Mouse (Mus musculus) embryonic facial prominence, embryonic 11.5 days (tissue): ENCODE measurements around the gene Adamts3. TPM values are rescaled to one million over a fixed set of nuclear protein-coding genes. Genes with fewer than 3 reads are reported as not detected.
A peak's percentile ranks its signal among the peaks of the same experiment; 100 is the strongest.

ENCODE experiments used
- ATAC-seq: fragments of 200-750 bp; cut with Nextera tagmentation; replicated peaks from 2 replicates; pipeline ENCODE4 v1.8.0; 2017; ENCODE audit warnings: low read depth; ENCODE audit not compliant: insufficient number of reproducible peaks, low FRiP score, low TSS enrichment
- DNase-seq: peaks from one replicate; pipeline ENCODE4 v3.0.0-alpha.2; 2015; ENCODE audit warnings: low spot score
- H3K27ac ChIP-seq: fragments of 300-500 bp; sonication (generic); replicated peaks from 2 replicates; pipeline ENCODE4 v1.5.1; 2014; ENCODE audit warnings: mild to moderate bottlenecking, low read depth, low read length, control low read depth
- H3K27me3 ChIP-seq: fragments of 300-500 bp; sonication (generic); 2 replicates; pipeline ENCODE4 v1.6.1; 2014; ENCODE audit warnings: mild to moderate bottlenecking, low read length, moderate library complexity, mixed read lengths; ENCODE audit not compliant: control insufficient read depth, insufficient read depth
- H3K36me3 ChIP-seq: fragments of 300-500 bp; sonication (generic); replicated peaks from 2 replicates; pipeline ENCODE4 v1.6.1; 2014; ENCODE audit warnings: low read depth, mild to moderate bottlenecking, low read length, moderate library complexity, mixed read lengths; ENCODE audit not compliant: control insufficient read depth, insufficient read depth
- H3K4me1 ChIP-seq: fragments of 300-500 bp; sonication (generic); 2 replicates; pipeline ENCODE4 v1.6.1; 2014; ENCODE audit warnings: low read length, mixed read lengths; ENCODE audit not compliant: control insufficient read depth, insufficient read depth
- H3K4me2 ChIP-seq: fragments of 300-500 bp; sonication (generic); 2 replicates; pipeline ENCODE4 v1.6.1; 2014; ENCODE audit warnings: low read depth, mild to moderate bottlenecking, control low read depth, low read length, moderate library complexity
- H3K4me3 ChIP-seq: fragments of 300-500 bp; sonication (generic); 2 replicates; pipeline ENCODE4 v1.5.1; 2014; ENCODE audit warnings: low read depth, low read length, control low read depth
- H3K9ac ChIP-seq: fragments of 300-500 bp; sonication (generic); replicated peaks from 2 replicates; pipeline ENCODE4 v1.6.1; 2014; ENCODE audit warnings: mild to moderate bottlenecking, control low read depth, low read length
- H3K9me3 ChIP-seq: fragments of 300-500 bp; sonication (generic); replicated peaks from 2 replicates; pipeline ENCODE4 v1.6.1; 2016; ENCODE audit warnings: mild to moderate bottlenecking, low read length, inconsistent platforms, mixed read lengths; ENCODE audit not compliant: control insufficient read depth
- WGBS: fragments of 180-500 bp; shearing (Covaris S2); extraction: QIAGEN DNeasy Blood & Tissue Kit; methylation state at CpG from one replicate; pipeline ENCODE4 v1.1.7; 2014; 5-methylcytosine and 5-hydroxymethylcytosine counted together
- polyA plus RNA-seq: library from polyadenylated mRNA; unstranded; fragments of >200 nt; fragmentation: Nextera tagmentation; extraction: Ambion mirVana; gene quantifications from 2 replicates; pipeline ENCODE4 v1.2.1, GENCODE M21; 2014

Adamts3 gene
- polyA plus RNA-seq, 1 experiment from 2014 or later: 5.7 TPM

GRCm38 (mm10) chr5:89895520-89895919, 12.4 kb upstream of the Adamts3 start:
- H3K27me3 ChIP-seq: no peaks in the 10 kb centered on the region
- H3K9ac ChIP-seq: no peak overlapping the region
- no peak overlapping the region for H3K4me3 ChIP-seq
- no peak for DNase-seq
- no peaks in the 10 kb centered on the region for H3K36me3 ChIP-seq
- no peak for ATAC-seq
- no peak overlapping the region for H3K27ac ChIP-seq
- 80% methylated on average over 7 of the region's 7 CpGs for WGBS
- no peaks in the 10 kb centered on the region for H3K9me3 ChIP-seq
- no peak overlapping the region for H3K4me2 ChIP-seq
- H3K4me1 ChIP-seq: no peaks in the 10 kb centered on the region

GRCm38 (mm10) chr5:89884991-89885390, 1.9 kb upstream of the Adamts3 start:
- 73% methylated on average over 4 of the region's 4 CpGs for WGBS
- H3K27me3 ChIP-seq: no peaks in the 10 kb centered on the region
- DNase-seq: no peak
- no peaks in the 10 kb centered on the region for H3K36me3 ChIP-seq
- H3K4me2 ChIP-seq: no peak overlapping the region
- ATAC-seq: no peak
- no peak overlapping the region for H3K9ac ChIP-seq
- H3K9me3 ChIP-seq: no peaks in the 10 kb centered on the region
- H3K27ac ChIP-seq: no peak overlapping the region
- H3K4me3 ChIP-seq: no peak overlapping the region
- H3K4me1 ChIP-seq: no peaks in the 10 kb centered on the region

DNA sequence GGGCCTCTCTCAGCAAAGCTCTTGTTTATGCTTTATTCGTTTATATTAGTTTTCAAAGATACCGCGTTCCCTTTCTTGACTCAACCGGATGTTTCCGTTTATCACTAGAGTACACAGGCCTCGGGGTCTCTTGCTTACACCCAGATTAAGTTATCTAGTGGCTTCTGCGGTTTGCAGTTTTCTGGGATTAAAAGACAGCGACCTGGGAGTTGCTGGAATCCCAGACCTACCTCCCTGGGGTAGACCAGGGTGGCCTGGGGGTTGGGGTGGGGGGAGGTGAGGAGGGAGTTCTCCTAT, 722 bp upstream of the Adamts3 start:
- ATAC-seq: no peak
- WGBS: 2% methylated on average over 8 of the region's 8 CpGs

GRCm38 (mm10) chr5:89882091-89882734, 921 bp downstream of the Adamts3 start:
- Histone ChIP-seq H3K36me3 (no peaks in the 10 kb centered on the region), H3K9me3 (no peaks in the 10 kb centered on the region), H3K4me2 (peak overlapping the region; percentile 99), H3K4me1 (no peaks in the 10 kb centered on the region), H3K4me3 (peak overlapping the region; percentile 67), H3K27me3 (no peaks in the 10 kb centered on the region), H3K27ac (no peak overlapping the region), H3K9ac (peak overlapping the region; percentile 81)
- DNase-seq (peak; percentile 77), ATAC-seq (peak; percentile 66)
- 0% methylated on average over 35 of the region's 35 CpGs for WGBS

More for the DNA sequence above, 722 bp upstream of the Adamts3 start:
- Histone ChIP-seq H3K4me3 (peak overlapping the region; percentile 67), H3K4me2 (peak overlapping the region; percentile 99), H3K9me3 (no peaks in the 10 kb centered on the region), H3K27ac (no peak overlapping the region), H3K4me1 (no peaks in the 10 kb centered on the region), H3K9ac (no peak overlapping the region), H3K27me3 (no peaks in the 10 kb centered on the region), H3K36me3 (no peaks in the 10 kb centered on the region)
- DNase-seq: peak; percentile 38

- Histone ChIP-seq H3K4me3 (peak overlapping the region; percentile 67), H3K9ac (no peak overlapping the region), H3K27ac (no peak overlapping the region)
Measured at GRCm38 (mm10) chr5:89881425-89881824, 1.7 kb downstream of the Adamts3 start.

DNA sequence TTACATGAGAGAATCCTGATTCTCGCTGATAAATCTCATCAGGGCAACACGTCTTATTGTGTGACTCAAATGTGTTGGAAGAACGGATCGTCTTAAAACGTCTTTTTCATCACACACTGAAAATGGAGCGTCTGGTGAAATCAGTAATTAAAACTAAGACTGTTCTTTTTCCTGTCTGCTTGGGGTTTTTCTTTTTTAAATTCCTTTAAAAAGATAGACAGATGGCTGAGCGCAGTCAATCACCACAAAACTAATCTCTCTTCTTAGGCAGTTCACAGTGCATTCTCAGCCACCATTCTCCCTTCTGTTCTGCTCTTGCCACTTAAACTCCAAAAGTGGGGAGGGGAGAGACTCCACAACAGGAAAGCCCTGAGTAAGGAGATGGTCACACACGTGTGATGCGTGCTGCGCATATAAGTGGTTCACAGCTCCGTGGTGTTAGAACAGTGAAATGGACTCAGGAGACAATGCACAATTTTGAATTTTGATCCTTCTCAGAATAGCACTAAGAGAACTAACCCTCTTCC, 4.2 kb downstream of the Adamts3 start:
- Histone ChIP-seq H3K4me1 (no peaks in the 10 kb centered on the region), H3K9ac (no peak overlapping the region), H3K4me2 (no peak overlapping the region), H3K27me3 (no peaks in the 10 kb centered on the region), H3K9me3 (no peaks in the 10 kb centered on the region), H3K36me3 (no peaks in the 10 kb centered on the region), H3K4me3 (no peak overlapping the region), H3K27ac (no peak overlapping the region)
- DNase-seq (no peak), ATAC-seq (no peak)
- 79% methylated on average over 11 of the region's 11 CpGs for WGBS

More at GRCm38 (mm10) chr5:89881425-89881824, 1.7 kb downstream of the Adamts3 start:
- no peaks in the 10 kb centered on the region for H3K9me3 ChIP-seq
- no peaks in the 10 kb centered on the region for H3K27me3 ChIP-seq
- H3K36me3 ChIP-seq: no peaks in the 10 kb centered on the region
- DNase-seq: no peak
- no peak for ATAC-seq
- peak overlapping the region; percentile 99; the same call in 1 of the 2 replicates for H3K4me2 ChIP-seq
- H3K4me1 ChIP-seq: no peaks in the 10 kb centered on the region
- 33% methylated on average over 4 of the region's 4 CpGs for WGBS

GRCm38 (mm10) chr5:89872661-89873060, 10.5 kb downstream of the Adamts3 start:
- no peak for DNase-seq
- WGBS: 40% methylated on average over 2 of the region's 2 CpGs

GRCm38 (mm10) chr5:89859603-89860002, 23.5 kb downstream of the Adamts3 start:
- ATAC-seq (no peak), DNase-seq (no peak)
- 86% methylated on average over 4 of the region's 4 CpGs for WGBS
- Histone ChIP-seq H3K27ac (no peak overlapping the region), H3K4me2 (no peak overlapping the region), H3K9me3 (no peaks in the 10 kb centered on the region), H3K9ac (no peak overlapping the region), H3K36me3 (no peaks in the 10 kb centered on the region), H3K4me3 (no peak overlapping the region), H3K4me1 (no peaks in the 10 kb centered on the region), H3K27me3 (no peaks in the 10 kb centered on the region)

More at GRCm38 (mm10) chr5:89872661-89873060, 10.5 kb downstream of the Adamts3 start:
- H3K9ac ChIP-seq: no peak overlapping the region
- H3K27ac ChIP-seq: no peak overlapping the region
- H3K36me3 ChIP-seq: no peaks in the 10 kb centered on the region
- no peaks in the 10 kb centered on the region for H3K9me3 ChIP-seq
- no peak for ATAC-seq
- no peak overlapping the region for H3K4me2 ChIP-seq
- no peaks in the 10 kb centered on the region for H3K4me1 ChIP-seq
- no peak overlapping the region for H3K4me3 ChIP-seq
- H3K27me3 ChIP-seq: no peaks in the 10 kb centered on the region
